Mouse (Mus musculus) brain, adult 2 months (tissue): ENCODE measurements at regions not wholly inside any gene's neighbourhood (a gene's known extent, or its start where the extent isn't known, plus 50 kb on each side); places are given as distances from the start of the nearest gene placed in this dataset.

ENCODE experiments used
- DNase-seq: peaks from one replicate; pipeline ENCODE4 v3.0.0; 2011; ENCODE audit warnings: low read depth, low spot score

- DNase-seq, result no peak
These were observed 191.8 kb upstream of the Gcfc2 start for GRCm38 (mm10) chr6:81731631-81732030.

DNA sequence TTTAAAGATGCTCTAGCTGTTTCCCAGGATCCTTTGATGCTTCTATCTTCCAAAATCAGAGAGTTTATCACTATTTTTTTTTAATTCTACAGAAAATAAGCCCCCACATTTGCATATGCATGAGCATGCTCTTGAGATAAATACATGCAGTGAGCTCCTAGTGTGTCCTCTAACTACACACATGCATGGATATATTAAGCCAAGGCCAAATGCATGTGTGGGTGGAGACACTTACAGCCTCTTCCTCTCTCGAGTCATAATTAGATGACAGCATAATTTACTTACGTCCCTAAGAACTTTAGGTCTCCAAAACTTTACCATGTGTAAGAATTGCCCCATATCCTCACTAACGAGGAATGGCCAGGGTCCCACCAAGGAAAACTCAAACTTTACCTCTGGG is 189.9 kb upstream of the Gcfc2 start:
- no peak for DNase-seq

GRCm38 (mm10) chr6:81738466-81738865 is 185.0 kb upstream of the Gcfc2 start:
- DNase-seq, result peak; percentile 79

- DNase-seq, result no peak
These were observed 173.8 kb upstream of the Gcfc2 start for GRCm38 (mm10) chr6:81749681-81750080.

DNA sequence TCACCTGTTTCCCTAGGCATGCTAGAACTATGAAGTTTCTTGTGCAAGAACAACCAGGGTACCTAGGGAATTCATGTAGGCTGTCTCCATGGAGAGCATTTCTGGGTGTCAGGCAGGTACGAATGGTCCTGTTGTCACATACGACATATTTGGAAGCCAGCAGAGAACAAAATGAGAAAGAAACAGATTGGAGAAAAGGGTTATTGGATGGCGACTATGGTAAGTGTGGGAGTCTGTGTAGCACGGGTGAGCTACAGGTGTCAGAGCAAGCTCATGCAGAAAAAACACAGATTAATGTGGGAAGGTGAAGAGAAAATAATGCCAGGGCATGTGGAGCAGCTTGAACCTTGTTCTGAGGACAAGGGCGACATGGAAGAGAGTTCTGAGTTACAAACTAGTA is 171.8 kb upstream of the Gcfc2 start:
- peak; percentile 6 for DNase-seq

DNA sequence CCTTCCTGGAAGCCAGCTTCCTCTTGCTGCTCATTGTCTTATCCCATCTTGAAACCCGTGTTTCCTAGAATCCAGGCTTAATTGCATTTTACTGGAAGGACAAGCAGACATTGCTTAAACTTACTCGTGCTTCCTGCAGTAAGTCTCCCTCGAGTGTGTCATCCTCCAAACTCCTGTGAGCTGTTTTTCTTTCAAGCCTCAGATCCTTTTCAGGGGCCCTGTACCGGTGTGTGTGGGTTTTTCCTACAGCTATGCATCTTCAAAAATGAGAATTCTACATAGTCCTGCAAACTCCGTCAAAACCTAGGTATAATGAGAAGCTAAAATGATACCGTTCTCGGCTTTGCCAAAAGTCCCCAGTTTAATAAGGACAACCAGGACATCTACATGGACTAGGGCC is 167.2 kb upstream of the Gcfc2 start:
- DNase-seq, result peak; percentile 14

GRCm38 (mm10) chr6:81758876-81759275 is 164.6 kb upstream of the Gcfc2 start:
- no peak for DNase-seq

DNA sequence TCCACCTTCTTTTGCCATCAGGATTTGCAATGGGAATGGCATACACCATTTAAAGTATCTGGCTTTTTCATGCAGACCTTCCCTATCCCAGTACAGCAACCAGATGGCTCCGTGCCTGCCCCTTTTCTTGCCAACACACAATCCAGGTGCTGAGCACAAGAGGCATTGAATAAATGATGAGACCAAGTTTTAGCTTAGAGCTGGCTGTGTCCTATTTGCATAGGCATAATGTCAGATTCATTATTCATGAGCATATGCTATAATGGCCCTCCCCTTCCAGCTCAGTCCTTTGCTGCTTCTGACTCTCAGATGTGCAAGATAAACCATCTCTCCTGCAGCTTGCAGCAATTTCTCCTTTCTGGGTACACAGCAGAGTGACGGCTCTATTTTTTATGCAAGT is 163.3 kb upstream of the Gcfc2 start:
- DNase-seq, result peak; percentile 50

GRCm38 (mm10) chr6:81765831-81766230 is 157.6 kb upstream of the Gcfc2 start:
- peak; percentile 29 for DNase-seq

DNA sequence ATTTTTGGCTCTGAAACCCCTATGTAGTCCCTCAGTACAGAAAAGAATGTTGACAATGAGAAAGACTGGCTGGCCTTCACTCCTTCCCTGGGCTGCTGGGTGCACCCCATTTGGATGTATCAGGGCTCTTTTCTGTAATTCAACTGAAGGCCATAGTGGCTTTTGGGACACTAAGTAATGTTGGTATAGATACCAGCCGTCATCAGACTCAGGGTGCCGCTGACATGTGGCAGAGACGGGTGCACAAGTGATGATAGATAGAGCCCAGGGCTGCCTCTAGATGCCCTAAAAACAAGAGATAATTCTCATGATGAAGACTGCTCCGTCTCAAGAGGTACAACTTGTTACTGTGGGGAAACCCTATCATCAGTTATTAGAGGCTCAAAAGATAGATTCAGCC is 156.7 kb upstream of the Gcfc2 start:
- no peak for DNase-seq

DNA sequence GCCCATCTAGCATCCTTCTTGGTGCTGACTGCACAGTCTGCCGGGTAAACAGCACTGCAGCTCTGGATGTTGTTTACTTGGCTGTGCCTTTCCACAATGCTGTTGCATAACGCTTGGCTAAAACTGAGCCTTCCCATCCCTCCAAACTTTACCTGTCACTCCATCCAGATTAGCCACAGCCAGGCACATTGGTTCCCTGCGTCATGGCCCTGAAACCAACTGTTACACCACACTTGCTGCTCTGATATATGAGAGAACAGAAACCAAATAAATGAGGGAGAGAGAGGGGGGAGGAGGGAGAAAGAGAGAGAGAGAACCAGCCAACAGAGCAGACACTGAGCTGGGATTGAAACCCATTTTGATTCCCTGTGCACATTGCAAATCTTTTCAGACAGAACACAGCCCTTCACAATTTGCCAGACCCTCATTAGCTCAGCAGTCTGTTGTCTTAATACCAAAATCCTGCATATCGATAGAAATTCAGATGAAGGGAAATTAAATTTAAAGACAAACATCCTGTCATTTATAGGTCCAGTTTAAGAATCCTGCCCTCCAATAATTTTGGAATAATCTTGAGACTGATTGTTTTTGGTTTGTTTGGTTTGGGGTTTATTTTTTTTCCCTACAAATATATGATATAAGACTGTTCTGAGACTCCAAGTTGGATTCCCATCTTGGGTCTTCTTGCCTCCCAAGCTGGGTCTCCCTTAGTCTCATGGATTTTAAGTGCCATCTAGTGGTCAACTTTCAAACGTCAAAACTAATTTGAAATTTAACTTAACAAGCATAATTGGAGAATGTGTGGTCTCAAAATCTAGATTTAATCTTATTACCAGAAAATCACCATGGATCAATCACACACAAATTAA is 154.6 kb upstream of the Gcfc2 start:
- DNase-seq, result peak; percentile 85

DNA sequence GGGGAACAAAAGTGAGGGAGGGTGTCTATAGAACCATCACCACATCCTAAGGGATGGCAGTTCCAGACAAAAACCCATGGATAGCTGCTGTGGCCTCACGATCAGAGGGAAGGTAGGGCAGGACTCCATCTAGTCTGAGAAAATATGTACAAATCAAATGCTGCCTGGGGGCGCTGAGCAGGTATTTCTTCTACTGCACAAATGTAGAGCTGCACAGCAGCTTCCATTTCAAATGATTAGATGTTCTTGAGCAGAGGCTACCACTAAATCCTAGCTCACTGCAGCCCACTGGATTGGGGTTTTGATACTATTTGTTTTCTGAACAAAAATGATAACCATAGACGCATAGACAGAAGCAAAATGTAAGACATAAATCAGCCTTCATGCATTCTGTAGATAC is 153.2 kb upstream of the Gcfc2 start:
- DNase-seq, result no peak

GRCm38 (mm10) chr6:81771862-81772261 is 151.6 kb upstream of the Gcfc2 start:
- DNase-seq, result no peak

GRCm38 (mm10) chr6:81782131-81782530 is 141.3 kb upstream of the Gcfc2 start:
- DNase-seq, result no peak

DNA sequence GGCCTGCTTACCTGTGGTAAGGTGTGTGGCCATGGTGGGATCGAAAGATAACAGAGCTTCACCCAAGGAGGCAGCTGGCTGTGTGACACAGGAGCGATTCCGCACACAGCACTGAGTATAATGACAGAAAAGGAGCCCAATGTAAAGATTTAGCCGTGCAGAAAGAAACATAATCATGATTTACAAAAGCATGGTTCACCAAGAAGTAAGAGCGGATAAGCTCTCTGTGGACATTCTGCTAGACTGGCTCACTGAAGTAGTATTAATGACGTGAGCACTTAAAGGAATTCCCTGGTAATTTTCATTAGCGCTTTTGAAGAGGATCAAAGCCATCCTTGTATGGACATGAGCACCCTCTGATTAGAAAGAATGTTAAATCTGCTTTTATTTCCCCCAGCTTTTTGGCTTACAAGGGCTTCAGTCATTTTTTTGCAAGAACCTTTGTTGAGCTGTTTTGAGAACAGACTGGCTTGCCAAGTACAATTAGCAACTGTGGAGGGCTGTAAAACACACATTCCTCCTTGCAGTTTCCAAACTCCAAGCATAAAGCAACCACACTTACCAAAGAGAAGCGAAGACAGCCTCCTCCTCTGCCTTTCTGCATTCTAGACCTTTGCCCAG is 140.5 kb upstream of the Gcfc2 start:
- DNase-seq, result peak; percentile 70

DNA sequence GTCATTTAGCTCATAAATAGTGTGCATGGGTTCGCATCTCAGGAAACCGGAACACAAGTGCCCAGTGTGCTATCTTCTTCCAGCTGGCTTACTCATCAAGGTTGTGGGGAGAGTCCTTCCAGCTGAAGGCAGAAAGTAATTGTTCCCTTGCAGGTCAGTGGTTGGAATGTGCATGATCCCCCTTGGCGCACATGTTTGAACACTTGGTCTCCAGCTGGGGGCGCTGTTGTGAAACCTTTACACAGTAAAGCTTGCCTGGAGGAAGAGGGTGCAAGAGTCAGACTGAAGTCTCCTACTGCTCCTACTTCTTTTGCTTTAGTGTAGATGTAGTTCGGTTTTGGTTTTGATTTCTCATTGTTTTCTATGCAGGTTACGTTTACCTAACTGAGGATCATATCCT is 128.2 kb upstream of the Gcfc2 start:
- DNase-seq, result no peak

- DNase-seq, result no peak
These were observed 122.6 kb upstream of the Gcfc2 start for GRCm38 (mm10) chr6:81800822-81801221.

- peak; percentile 51 for DNase-seq
These were observed 121.7 kb upstream of the Gcfc2 start for GRCm38 (mm10) chr6:81801804-81802203.

GRCm38 (mm10) chr6:81805942-81806341 is 117.5 kb upstream of the Gcfc2 start:
- no peak for DNase-seq

DNA sequence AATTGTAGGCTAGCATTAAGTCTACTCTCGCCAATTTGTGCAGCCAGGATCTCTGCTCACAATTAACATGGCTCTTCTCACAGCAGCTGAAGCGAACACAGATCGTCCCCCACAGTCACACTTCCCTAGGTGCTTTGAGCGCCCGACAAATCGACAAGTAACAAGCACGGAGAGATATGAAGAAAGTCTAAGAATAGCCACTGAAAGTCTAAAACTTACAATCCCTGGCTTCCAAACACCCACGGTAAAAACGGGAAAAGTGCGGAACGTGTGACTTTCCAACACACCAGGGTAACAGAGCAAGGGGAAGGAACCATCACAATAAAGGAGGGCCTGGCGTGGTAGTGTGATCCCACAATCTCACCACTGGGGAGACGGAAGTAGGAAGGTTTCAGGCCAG is 114.8 kb upstream of the Gcfc2 start:
- DNase-seq, result peak; percentile 67

- DNase-seq, result peak; percentile 75
These were observed 108.1 kb upstream of the Gcfc2 start for GRCm38 (mm10) chr6:81815248-81815961.

GRCm38 (mm10) chr6:81815962-81816338 is 107.5 kb upstream of the Gcfc2 start:
- peak; percentile 67 for DNase-seq
